Mouse (Mus musculus): ENCODE results near the gene Ap5s1.

Ap5s1 gene

DNA sequence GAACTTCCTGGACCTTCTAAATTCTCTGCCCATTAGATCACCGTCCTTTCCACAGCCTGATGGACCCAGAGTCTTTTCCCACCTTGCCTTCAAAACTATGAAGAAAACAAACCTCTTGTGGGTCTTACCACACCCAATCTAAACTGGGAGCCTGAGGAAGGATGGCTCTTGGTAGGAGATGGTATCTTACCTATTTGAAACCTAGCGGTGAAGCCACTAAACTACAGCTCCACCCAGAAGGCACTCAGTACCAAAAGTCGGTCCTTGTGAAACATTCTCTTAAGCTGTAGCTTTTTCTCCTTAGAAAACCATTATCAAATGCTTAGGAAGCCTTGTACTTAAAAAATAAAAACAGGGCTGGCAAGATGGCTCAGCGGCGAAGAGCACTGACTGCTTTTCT is 18.6 kb upstream of the Ap5s1 start:
- DNase-seq: peak; percentile 60

- DNase-seq: peak; percentile 68
These were observed 17.2 kb upstream of the Ap5s1 start for GRCm38 (mm10) chr2:131189521-131190309.

- DNase-seq: no peak
These were observed 16.4 kb upstream of the Ap5s1 start for GRCm38 (mm10) chr2:131190344-131191004.

- DNase-seq: no peak
These were observed 15.9 kb upstream of the Ap5s1 start for GRCm38 (mm10) chr2:131191005-131191390.

DNA sequence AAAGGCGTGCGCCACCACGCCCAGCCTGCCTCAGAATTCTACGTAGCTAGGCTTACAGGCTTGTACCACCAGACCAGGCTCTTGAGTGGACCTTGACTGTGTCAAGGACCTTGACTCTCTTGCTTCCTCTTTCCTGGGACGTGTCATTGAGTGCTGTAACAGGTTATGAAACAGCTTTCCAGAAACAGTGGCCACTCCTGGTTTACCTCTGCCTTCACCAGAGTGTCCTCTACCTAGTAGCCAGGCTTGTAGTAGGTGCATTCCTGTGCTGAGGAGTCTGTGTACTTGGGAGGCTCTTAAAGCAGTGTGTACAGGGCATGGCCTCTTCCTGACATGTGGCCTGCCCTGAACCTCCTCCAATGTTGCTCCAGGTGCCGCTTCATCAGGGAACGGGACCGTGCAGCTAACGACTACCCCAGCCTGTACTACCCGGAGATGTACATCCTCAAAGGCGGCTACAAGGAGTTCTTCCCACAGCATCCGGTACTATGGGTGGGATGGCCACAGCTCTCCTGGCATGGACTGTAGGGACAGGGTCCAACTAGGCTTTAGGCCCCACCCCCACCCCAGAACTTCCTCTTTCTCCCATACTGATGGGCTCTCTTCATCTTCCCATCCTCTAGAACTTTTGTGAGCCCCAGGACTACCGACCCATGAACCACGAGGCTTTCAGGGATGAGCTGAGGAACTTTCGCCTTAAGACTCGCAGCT is 10.1 kb upstream of the Ap5s1 start:
- DNase-seq: no peak

DNA sequence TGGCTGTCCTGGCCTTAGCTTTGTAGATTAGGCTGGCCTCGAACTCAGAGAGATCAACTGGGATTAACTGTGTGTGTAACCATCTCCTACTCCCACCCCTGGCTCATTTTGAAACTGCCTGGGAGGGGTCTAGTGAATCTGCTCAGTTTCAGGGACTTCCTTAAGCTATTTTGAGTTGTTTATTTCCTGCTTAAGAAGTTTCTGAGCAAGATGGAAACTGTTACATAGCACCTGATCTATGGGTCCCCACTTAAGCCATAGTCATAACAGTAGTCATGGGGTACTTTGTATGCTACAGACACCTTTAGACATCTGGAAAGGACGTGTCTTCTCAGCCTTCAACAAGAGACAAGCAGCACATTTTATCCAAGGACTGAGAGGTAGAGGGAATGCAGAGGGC is 6.2 kb upstream of the Ap5s1 start:
- no peak for DNase-seq

DNA sequence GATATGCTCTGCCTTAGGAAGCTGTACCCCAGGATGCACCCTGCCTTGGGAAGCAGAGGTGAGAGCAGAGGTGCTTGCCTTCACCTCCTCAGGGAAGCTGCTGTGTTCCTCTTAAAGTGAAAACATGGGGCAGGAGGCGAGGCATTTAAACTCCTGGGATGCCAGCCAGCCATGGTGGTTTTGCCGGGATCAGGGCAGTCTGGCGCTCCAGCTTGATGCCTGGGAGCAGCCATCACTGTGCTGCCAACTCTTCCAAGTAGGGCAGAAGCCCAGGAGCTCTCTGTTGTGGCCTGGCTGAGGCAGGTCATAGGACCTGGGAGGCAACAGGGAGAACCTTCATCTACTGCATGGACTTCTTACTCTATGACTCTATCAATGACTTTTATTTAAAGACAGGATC is 5.6 kb upstream of the Ap5s1 start:
- DNase-seq: no peak

- no peak for DNase-seq
These were observed 3.0 kb upstream of the Ap5s1 start for GRCm38 (mm10) chr2:131203816-131204409.

DNA sequence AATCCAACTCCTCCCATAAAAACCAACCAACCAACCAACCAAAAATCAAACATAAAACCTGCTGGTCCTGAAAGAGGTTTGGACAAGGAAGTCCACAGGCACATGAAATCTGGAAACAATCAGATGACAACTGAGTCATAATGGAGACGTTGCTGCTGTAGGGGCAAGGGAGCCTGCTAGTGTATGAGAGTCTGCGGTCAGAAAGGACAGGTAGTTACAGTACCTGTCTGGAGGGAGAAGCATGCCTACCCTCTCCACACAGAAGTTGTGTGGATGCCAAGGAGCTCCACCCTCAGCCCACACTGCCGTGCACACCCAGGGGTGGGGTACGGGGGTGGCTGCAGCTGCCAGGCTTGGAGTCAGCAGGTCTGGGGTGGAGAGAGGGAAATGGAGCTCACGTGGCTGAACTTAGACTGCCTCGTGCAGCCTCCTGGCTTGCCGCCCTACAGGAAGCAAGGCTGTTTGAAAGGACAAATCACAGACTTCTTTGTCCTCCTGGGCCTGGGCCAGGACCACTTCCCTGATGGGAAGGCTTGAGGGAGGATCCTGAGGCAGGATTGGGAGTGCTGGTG is 2.4 kb upstream of the Ap5s1 start:
- DNase-seq: peak; percentile 85

DNA sequence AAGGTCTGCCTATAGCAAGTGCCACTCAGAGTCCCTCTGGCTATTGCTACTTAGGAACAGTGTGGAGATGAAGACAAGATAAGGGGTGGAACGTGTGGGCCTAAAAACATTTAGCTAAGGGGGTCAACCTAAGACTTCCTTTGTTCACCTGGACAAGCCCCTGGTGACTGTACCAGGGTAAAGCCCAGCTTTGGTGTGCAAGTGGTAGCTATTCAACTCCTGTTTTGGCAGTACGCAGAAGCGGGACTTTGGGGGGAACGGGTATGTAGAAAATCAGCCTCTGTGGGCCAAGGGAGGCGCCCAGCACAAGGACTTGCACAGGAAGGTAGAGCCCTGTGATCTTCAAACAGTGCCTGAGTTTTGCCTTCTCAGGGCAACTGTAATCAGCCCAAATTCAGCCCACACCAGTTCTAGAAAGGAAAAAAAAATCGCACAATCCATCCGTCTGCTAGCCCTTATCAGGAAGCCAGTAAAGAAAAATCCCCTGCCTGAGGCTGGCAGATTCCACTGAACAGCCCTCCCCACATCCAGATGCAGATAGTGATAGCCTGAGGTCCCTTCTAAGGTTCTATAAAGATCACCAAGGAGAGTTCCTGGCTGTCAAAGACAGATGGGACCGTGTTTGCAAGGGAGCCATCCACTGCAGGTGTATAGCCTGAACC is 1.2 kb upstream of the Ap5s1 start:
- peak; percentile 84 for DNase-seq

- no peak for DNase-seq
These were observed 1.5 kb downstream of the Ap5s1 start for GRCm38 (mm10) chr2:131208356-131208755.

DNA sequence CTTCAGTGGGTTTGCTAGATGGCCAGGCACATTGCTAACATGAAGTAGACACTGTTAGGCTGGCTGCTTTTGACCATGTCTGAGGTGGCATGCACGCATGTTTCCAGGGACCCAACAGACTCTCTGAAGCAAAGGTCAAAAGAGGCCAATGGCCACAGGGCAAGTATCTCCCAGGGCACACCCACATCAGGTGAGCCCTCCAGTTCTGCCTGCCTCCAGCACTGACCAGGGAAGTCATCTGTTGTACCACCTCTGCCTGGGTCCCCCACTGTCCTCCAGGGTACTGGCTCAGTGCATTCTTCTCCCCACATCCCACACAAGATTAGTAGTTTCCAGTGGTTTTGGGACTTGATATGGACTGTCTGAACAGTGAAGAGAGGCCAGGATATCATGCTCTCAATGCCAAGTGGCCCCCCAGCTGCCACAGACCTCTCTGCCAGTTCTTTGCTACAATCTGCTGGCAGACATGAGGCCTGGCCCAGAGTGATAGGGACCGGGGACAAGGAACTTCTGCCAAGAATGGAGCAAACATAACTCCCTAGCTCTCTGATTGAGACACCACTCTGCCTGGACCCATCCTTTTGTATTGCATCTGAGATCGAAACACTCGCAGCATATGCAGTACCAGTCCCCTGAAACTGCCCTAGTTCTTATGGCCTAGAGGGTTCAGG is 2.4 kb downstream of the Ap5s1 start:
- DNase-seq: peak; percentile 65

DNA sequence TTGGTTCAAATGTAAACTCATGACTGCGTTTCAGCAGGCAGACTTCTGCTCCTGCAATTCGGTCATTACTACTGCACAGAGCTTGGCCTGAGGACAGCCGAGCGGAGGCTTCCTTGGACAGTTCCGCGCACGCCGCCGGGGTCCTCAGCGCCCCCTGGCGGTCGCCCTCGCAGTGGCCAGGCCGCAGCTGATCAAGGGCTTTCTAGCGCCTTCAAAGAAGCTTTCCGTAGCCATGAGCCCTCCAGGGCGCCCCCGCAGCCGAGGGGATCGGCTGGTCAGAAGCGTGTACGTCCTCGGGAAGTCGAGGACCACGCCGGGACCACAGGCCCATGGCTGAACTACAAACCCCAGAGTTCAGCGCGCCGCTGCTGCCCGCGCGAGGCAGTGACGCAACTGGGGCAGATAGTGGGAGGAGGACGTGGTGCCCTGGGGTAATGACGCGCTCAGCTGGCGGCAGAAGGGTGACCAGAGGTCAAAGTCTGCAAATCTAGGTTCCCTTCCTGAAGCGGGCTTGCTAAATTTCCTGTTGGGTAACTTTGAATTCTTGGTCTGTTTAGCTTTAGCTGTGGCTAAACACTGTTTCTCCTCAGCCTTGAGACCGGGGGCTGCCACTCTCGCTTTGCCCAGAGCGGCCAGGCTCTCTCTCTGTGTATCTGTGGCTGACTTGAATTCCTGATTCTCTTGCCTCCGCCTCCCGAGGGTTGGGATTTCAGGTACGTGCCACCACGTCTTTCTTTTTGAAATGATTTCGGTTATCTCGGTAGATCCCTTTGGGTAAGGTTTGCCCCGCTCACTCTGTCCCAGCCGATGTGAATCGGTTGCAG is 3.3 kb downstream of the Ap5s1 start:
- DNase-seq: peak; percentile 96

- DNase-seq: peak; percentile 76
These were observed 4.2 kb downstream of the Ap5s1 start for GRCm38 (mm10) chr2:131211026-131211615.

DNA sequence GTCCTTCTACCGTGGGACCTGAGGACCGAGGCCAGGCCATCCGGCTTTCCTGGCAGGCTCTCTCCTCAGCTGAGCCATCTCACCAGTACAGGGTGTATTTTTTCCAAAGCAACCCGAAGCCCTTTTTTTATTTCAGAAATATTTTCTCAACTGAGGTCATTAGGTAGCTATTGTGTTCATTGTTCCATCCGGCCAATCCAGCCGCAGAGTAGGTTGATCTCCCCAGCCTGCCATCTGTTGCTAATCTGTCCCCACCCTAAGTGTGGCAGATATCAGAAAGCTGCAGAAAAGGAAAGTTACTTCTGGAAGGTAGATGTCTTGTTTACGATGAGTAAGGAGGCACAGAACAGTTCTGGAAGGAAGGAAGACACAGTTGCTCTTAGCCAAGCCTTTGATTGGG is 6.9 kb downstream of the Ap5s1 start:
- DNase-seq: peak; percentile 83

DNA sequence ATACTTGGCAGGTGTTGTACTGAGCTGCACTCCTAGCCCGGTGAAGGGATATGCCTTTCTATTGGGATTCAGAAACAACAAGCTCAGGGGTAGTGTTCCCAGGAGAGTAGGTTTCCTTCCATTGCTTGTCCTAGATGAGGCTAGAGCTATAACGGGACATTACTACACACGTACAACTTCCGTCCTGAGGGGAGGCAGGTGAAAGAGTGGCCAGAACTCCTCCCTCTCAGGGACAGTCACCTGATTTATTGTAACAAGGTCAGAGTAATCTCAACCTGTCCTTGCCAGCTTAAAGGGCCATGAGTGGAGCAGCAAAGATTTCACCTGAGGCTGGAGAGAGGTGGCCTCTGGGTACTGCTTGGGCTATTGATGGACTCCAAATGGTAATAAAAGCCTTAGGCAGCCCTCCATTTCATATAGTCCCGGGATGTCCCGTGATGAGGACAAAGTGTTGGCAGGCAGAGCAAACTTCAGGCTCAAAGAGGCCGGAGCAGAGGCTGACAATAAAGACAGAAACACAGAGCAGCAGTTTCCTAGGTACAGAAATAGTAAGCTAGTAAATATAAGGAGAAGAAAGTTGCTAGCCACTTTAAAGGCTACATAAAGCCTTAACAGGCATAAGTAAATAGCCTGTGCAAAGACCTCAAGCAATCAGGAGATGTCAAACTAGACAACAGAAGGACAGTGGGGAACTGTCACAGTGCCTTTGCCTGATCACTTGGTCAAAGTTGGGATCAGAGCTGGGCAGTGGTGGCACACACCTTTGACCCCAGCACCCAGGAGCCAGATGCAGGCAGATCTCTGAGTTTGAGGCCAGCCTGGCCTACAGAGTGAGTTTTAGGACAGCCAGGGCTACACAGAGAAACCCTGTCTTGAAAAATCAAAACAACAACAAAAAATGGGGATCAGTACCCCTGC is 9.3 kb downstream of the Ap5s1 start:
- DNase-seq: no peak

DNA sequence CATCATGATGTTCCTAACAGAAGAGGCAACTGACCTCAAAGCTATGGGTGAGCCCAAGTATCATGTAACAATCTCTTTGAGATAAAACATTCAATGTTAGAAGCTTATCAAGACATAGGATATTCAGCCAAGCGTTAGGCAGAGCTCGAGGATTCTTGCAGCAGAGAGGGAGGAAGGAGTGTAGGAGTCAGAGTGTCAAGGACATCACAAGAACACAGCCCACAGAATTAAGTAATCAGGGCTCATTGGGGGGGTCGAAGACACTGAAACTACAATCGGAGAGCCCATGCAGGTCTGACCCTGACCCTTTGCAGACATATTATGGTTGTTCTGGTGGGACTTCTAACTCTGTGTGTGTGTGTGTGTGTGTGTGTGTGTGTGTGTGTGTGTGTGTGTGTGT is 13.2 kb downstream of the Ap5s1 start:
- DNase-seq: no peak

DNA sequence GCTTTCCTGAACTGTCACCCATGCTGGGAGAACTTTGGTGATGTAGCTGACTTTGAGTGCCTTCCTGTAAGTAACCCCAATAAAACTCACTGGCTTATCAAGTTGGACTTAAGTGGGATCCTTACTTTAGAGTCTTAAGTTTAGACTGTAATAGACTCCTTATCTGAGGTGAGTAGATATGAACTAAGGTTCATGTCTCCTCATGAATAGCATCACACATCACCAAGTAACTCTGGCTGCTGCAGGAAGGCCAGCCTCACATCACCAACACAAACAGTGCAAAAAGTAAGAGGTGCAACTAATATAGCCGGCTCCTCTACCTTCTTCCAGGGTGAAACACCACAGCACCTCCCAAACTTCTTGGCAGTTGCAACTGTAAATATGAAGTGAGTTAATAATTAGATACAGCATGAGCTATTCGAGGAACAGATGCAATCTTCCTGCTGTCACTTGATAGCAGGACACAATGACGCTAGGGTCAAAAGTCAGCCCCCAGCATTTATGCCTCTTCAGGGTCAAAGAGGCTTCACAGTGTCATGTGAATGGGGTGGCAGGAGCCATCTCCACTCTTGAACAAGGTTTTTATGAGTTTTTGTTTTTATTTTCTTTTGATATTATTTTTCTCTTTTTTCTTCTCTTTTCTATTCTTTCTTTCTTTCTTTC is 15.1 kb downstream of the Ap5s1 start:
- DNase-seq: no peak

- DNase-seq: peak; percentile 80
These were observed 15.7 kb downstream of the Ap5s1 start for GRCm38 (mm10) chr2:131222562-131222961.

All from liver (tissue).